9 mouse cellular contexts compared by ENCODE assay signal in the genomic region with DNA sequence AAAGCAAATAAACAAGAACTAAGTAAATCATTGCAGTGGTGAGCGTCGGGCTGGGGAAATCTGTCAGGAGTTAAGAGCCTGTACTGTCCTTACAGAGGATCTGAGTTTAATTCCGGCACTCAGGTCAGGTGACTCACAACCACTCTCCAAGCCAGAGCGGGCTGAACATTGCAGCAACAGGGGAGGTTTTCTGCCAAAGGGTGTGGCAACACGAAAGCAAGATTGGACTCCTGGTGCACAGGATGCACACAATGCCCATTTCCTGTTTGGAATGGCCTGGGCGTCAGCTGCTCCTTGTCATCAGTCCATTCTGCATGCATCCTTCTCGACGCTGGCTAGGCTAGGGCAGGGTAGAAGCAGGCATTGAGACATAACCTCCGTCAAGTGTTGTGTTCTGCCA. TPM values are rescaled to one million over a fixed set of nuclear protein-coding genes. Genes with fewer than 3 reads are reported as not detected.
DNase-seq lines count a peak whose midpoint lies in the region; ATAC-seq and TF ChIP-seq lines count a peak whose summit lies in the region.
"Had no signal": no experiment of that assay in that cellular context is flagged by ENCODE, and none has a peak within 500 bp of the region (broad histone marks: within the 10 kb centered on the region; RNA-seq: fewer than 3 reads in every experiment).

No protein-coding gene starts in this region.

- no peak overlapping the region for H3K9ac ChIP-seq in kidney, embryonic 16.5 days (replicated peaks; ENCODE audit: low read length)
- no peak overlapping the region for H3K9ac ChIP-seq in hindbrain, embryonic 14.5 days
- H3K9ac ChIP-seq: hindbrain, embryonic 15.5 days had no signal

- no peak for TF ChIP-seq POLR2A in thymus, adult 2 months (IDR thresholded peaks at IDR 0.05; ENCODE audit: control insufficient read depth, extremely low read depth, insufficient read depth, low read length, poor library complexity)

- H3K27ac ChIP-seq in kidney, embryonic 16.5 days (ENCODE audit: low read length) = no peak overlapping the region
- H3K27ac ChIP-seq in hindbrain, embryonic 14.5 days = no peak overlapping the region
- no peak overlapping the region for H3K27ac ChIP-seq in thymus, adult 2 months (ENCODE audit: control insufficient read depth, insufficient read depth, low read length)
- H3K27ac ChIP-seq: hindbrain, embryonic 15.5 days had no signal

- peaks cover 17% of the 10 kb centered on the region; the same call in 1 of the 2 replicates for H3K27me3 ChIP-seq in kidney, embryonic 16.5 days (ENCODE audit: insufficient read depth, low read length)
- no peaks in the 10 kb centered on the region for H3K27me3 ChIP-seq in hindbrain, embryonic 14.5 days (ENCODE audit: control insufficient read depth, insufficient read depth, low read length)
- no peaks in the 10 kb centered on the region for H3K27me3 ChIP-seq in thymus, adult 2 months (ENCODE audit: control insufficient read depth, insufficient read depth, low read length)

- no peak overlapping the region for H3K4me3 ChIP-seq in kidney, embryonic 16.5 days (ENCODE audit: low read length)
- no peak overlapping the region for H3K4me3 ChIP-seq in hindbrain, embryonic 14.5 days (replicated peaks; ENCODE audit: low read length)
- H3K4me3 ChIP-seq in thymus, adult 2 months (ENCODE audit: control insufficient read depth, insufficient read depth, low read length) = no peak overlapping the region
- H3K4me3 ChIP-seq: hindbrain, embryonic 15.5 days had no signal

- H3K36me3 ChIP-seq in kidney, embryonic 16.5 days (ENCODE audit: insufficient read depth, low read length) = no peaks in the 10 kb centered on the region
- no peaks in the 10 kb centered on the region for H3K36me3 ChIP-seq in hindbrain, embryonic 14.5 days (replicated peaks; ENCODE audit: control insufficient read depth, insufficient read depth)
- H3K36me3 ChIP-seq in thymus, adult 2 months (ENCODE audit: control insufficient read depth, insufficient read depth, low read length) = no peaks in the 10 kb centered on the region
- H3K36me3 ChIP-seq: hindbrain, embryonic 15.5 days had no signal

- no peak overlapping the region for H3K4me2 ChIP-seq in kidney, embryonic 16.5 days (replicated peaks; ENCODE audit: low read depth, low read length)
- H3K4me2 ChIP-seq in hindbrain, embryonic 14.5 days (replicated peaks) = no peak overlapping the region
- H3K4me2 ChIP-seq: hindbrain, embryonic 15.5 days had no signal

- DNase-seq in kidney, adult 18-20 months = peak; percentile 31
- peak; percentile 75 for DNase-seq in adrenal gland, postnatal 14 days
- peak; percentile 57 for DNase-seq in heart, postnatal 4 days
- no peak for DNase-seq in hindbrain, embryonic 14.5 days (ENCODE audit: low spot score)
- DNase-seq in thymus, adult 2 months = no peak
- DNase-seq in layer of hippocampus, postnatal 14 days (ENCODE audit: low spot score in 2 of 2) = no peak

- no peak for TF ChIP-seq CTCF in thymus, adult 2 months (IDR thresholded peaks at IDR 0.05; ENCODE audit: borderline replicate concordance, control insufficient read depth, extremely low read depth, insufficient read depth, low read length, poor library complexity)

- WGBS in kidney, embryonic 16.5 days = 42% methylated on average over 9 of the region's 9 CpGs
- 83% methylated on average over 9 of the region's 9 CpGs for whole genome bisulfite sequencing in hindbrain, embryonic 14.5 days
- 92% methylated on average over 9 of the region's 9 CpGs for WGBS in thymus, adult 2 months

- H3K9me3 ChIP-seq in kidney, embryonic 16.5 days (ENCODE audit: low read length) = no peaks in the 10 kb centered on the region
- H3K9me3 ChIP-seq in hindbrain, embryonic 14.5 days (ENCODE audit: control insufficient read depth, low read length) = no peaks in the 10 kb centered on the region
- H3K9me3 ChIP-seq: hindbrain, embryonic 15.5 days had no signal

- peaks cover 32% of the 10 kb centered on the region; the same call in 1 of the 2 replicates for H3K4me1 ChIP-seq in kidney, embryonic 16.5 days (ENCODE audit: insufficient read depth, low read length)
- peaks cover 26% of the 10 kb centered on the region for H3K4me1 ChIP-seq in hindbrain, embryonic 14.5 days (replicated peaks; ENCODE audit: control insufficient read depth, insufficient read depth, low read length)
- peaks cover 20% of the 10 kb centered on the region for H3K4me1 ChIP-seq in thymus, adult 2 months (replicated peaks; ENCODE audit: control insufficient read depth, insufficient read depth, low read length)

- no peak for ATAC-seq in kidney, embryonic 16.5 days (ENCODE audit: low FRiP score, low TSS enrichment)
- 0 out of 2 replicates have a peak, but pooled peaks have one; percentile 36 for ATAC-seq in monocyte, adult 5-6 weeks (replicated peaks; ENCODE audit: insufficient number of reproducible peaks, low FRiP score, low TSS enrichment, poor library complexity, severe bottlenecking)
- no peak for ATAC-seq in hindbrain, embryonic 14.5 days (ENCODE audit: low FRiP score)

RNA-seq across cellular contexts. Expression of a gene that starts 31.6 kb away (rescaled TPM):
- 28.0 and 29.7 TPM in 2 replicates for polyA plus RNA-seq in kidney, embryonic 16.5 days (2015; fragmentation: Nextera tagmentation; extraction: Ambion mirVana)
- 26.4 and 30.6 TPM in 2 replicates for total RNA-seq in adrenal gland, postnatal 14 days (2021)
- total RNA-seq in heart, postnatal 4 days (2021) = 10 to 100 TPM; 11.9 to 12.0 TPM
- 25.4 to 39.9 TPM (median 37.8 TPM) in 3 replicates for total RNA-seq in monocyte, adult 5-6 weeks (2017)
- 18.2 and 20.0 TPM in 2 replicates for polyA plus RNA-seq in hindbrain, embryonic 14.5 days (2014; fragmentation: Nextera tagmentation; extraction: Ambion mirVana)
- 9.8 and 11.8 TPM in 2 replicates for polyA plus RNA-seq in thymus, adult 2 months (2012; rRNA removed)
- 10 to 100 TPM; 19.3 to 19.9 TPM for total RNA-seq in layer of hippocampus, postnatal 14 days (2021)

RNA-seq across cellular contexts. Expression of a gene that starts 32.0 kb away (rescaled TPM):
- polyA plus RNA-seq in kidney, embryonic 16.5 days (2015; fragmentation: Nextera tagmentation; extraction: Ambion mirVana) = 11.7 and 13.8 TPM in 2 replicates
- total RNA-seq in adrenal gland, postnatal 14 days (2021) = 9.0 and 15.7 TPM in 2 replicates
- 1 to 10 TPM; 5.2 to 9.3 TPM for total RNA-seq in heart, postnatal 4 days (2021)
- 12.1 to 32.4 TPM (median 17.3 TPM) in 3 replicates for total RNA-seq in monocyte, adult 5-6 weeks (2017)
- 10.7 and 11.7 TPM in 2 replicates for polyA plus RNA-seq in hindbrain, embryonic 14.5 days (2014; fragmentation: Nextera tagmentation; extraction: Ambion mirVana)
- polyA plus RNA-seq in thymus, adult 2 months (2012; rRNA removed) = 24.1 and 26.8 TPM in 2 replicates
- 10 to 100 TPM; 15.0 to 21.2 TPM for total RNA-seq in layer of hippocampus, postnatal 14 days (2021)

RNA-seq across cellular contexts. Expression of a gene that starts 47.8 kb away (rescaled TPM):
- polyA plus RNA-seq in kidney, embryonic 16.5 days (2015; fragmentation: Nextera tagmentation; extraction: Ambion mirVana) = not detected in 2 replicates
- 0.90 and 0.96 TPM in 2 replicates for total RNA-seq in adrenal gland, postnatal 14 days (2021)
- under 1 TPM; 0.12 to 0.18 TPM for total RNA-seq in heart, postnatal 4 days (2021)
- not detected in 3 replicates for total RNA-seq in monocyte, adult 5-6 weeks (2017)
- polyA plus RNA-seq in hindbrain, embryonic 14.5 days (2014; fragmentation: Nextera tagmentation; extraction: Ambion mirVana) = 0.33 and 0.35 TPM in 2 replicates
- polyA plus RNA-seq in thymus, adult 2 months (2012; rRNA removed) = 6.5 and 7.1 TPM in 2 replicates
- 10 to 100 TPM; 41.7 to 47.0 TPM for total RNA-seq in layer of hippocampus, postnatal 14 days (2021)

RNA-seq across cellular contexts. Expression of a gene that starts 56.1 kb away (rescaled TPM):
- 165 and 170 TPM in 2 replicates for polyA plus RNA-seq in kidney, embryonic 16.5 days (2015; fragmentation: Nextera tagmentation; extraction: Ambion mirVana)
- 23.0 and 24.3 TPM in 2 replicates for total RNA-seq in adrenal gland, postnatal 14 days (2021)
- 10 to 100 TPM; 13.9 to 15.3 TPM for total RNA-seq in heart, postnatal 4 days (2021)
- total RNA-seq in monocyte, adult 5-6 weeks (2017) = 65.9 to 104 TPM (median 70.4 TPM) in 3 replicates
- polyA plus RNA-seq in hindbrain, embryonic 14.5 days (2014; fragmentation: Nextera tagmentation; extraction: Ambion mirVana) = 60.5 and 65.9 TPM in 2 replicates
- 202 and 207 TPM in 2 replicates for polyA plus RNA-seq in thymus, adult 2 months (2012; rRNA removed)
- total RNA-seq in layer of hippocampus, postnatal 14 days (2021) = 10 to 100 TPM; 79.3 to 82.2 TPM

RNA-seq across cellular contexts. Expression of a gene that starts 57.6 kb away (rescaled TPM):
- polyA plus RNA-seq in kidney, embryonic 16.5 days (2015; fragmentation: Nextera tagmentation; extraction: Ambion mirVana) = 20.0 and 23.6 TPM in 2 replicates
- 592 and 605 TPM in 2 replicates for total RNA-seq in adrenal gland, postnatal 14 days (2021)
- total RNA-seq in heart, postnatal 4 days (2021) = 1 to 10 TPM; 7.5 to 9.5 TPM
- total RNA-seq in monocyte, adult 5-6 weeks (2017) = 8.4 to 14.8 TPM (median 11.7 TPM) in 3 replicates
- 15.2 TPM in 2 replicates for polyA plus RNA-seq in hindbrain, embryonic 14.5 days (2014; fragmentation: Nextera tagmentation; extraction: Ambion mirVana)
- 31.8 and 36.3 TPM in 2 replicates for polyA plus RNA-seq in thymus, adult 2 months (2012; rRNA removed)
- total RNA-seq in layer of hippocampus, postnatal 14 days (2021) = 10 to 100 TPM; 19.4 to 21.3 TPM

Comparison
In these comparisons a context has a peak if more than half of its experiments do, and no peak if none do; other contexts are left out.
1. DNase-seq: peak in kidney, adult 18-20 months (single experiment), adrenal gland, postnatal 14 days (single experiment) and heart, postnatal 4 days (single experiment); none in hindbrain, embryonic 14.5 days (single experiment), thymus, adult 2 months (single experiment) and layer of hippocampus, postnatal 14 days (0 of 2).
2. RNA of a gene that starts 47.8 kb away (total RNA-seq): 41.7 to 47.0 TPM in layer of hippocampus, postnatal 14 days; 0.90 to 0.96 TPM in adrenal gland, postnatal 14 days, 0.12 to 0.18 TPM in heart, postnatal 4 days and not detected in monocyte, adult 5-6 weeks; every median in the first group is over 10 times any median in the second.